Mouse (Mus musculus) hindbrain, embryonic 16.5 days (tissue): ENCODE results near the gene Gm6309. TPM values are rescaled to one million over a fixed set of nuclear protein-coding genes. Genes with fewer than 3 reads are reported as not detected.
"Not testable (repeated sequence)": the region's sequence is repeated elsewhere in the genome, so short reads cannot be mapped to it uniquely, and the experiment has no call there.

Source experiments
- ATAC-seq: fragments of 200-750 bp; cut with Nextera tagmentation; 2 replicates; pipeline ENCODE4 v1.8.0; 2017; ENCODE audit warnings: moderate TSS enrichment, moderate library complexity
- H3K27ac ChIP-seq: fragments of 300-500 bp; sonication (generic); 2 replicates; pipeline ENCODE4 v1.5.1; 2014; ENCODE audit warnings: low read depth, mild to moderate bottlenecking, control low read depth, low read length, moderate library complexity
- H3K27me3 ChIP-seq: fragments of 300-500 bp; sonication (generic); replicated peaks from 2 replicates; pipeline ENCODE4 v1.6.1; 2014; ENCODE audit warnings: low read length; ENCODE audit not compliant: control insufficient read depth, insufficient read depth
- H3K36me3 ChIP-seq: fragments of 300-500 bp; sonication (generic); 2 replicates; pipeline ENCODE4 v1.6.1; 2014; ENCODE audit warnings: mild to moderate bottlenecking, low read length, moderate library complexity, mixed read lengths; ENCODE audit not compliant: control insufficient read depth, insufficient read depth
- H3K4me1 ChIP-seq: fragments of 300-500 bp; sonication (generic); 2 replicates; pipeline ENCODE4 v1.6.1; 2014; ENCODE audit warnings: low read depth, low read length; ENCODE audit not compliant: control insufficient read depth, insufficient read depth
- H3K4me2 ChIP-seq: fragments of 300-500 bp; sonication (generic); 2 replicates; pipeline ENCODE4 v1.6.1; 2014; ENCODE audit warnings: mild to moderate bottlenecking, low read length, control low read depth, moderate library complexity
- H3K4me3 ChIP-seq: fragments of 300-500 bp; sonication (generic); 2 replicates; pipeline ENCODE4 v1.5.1; 2014; ENCODE audit warnings: mild to moderate bottlenecking, low read length, control low read depth, moderate library complexity
- H3K9ac ChIP-seq: fragments of 300-500 bp; sonication (generic); 2 replicates; pipeline ENCODE4 v1.6.1; 2014; ENCODE audit warnings: low read depth, mild to moderate bottlenecking, control low read depth, low read length, moderate library complexity
- H3K9me3 ChIP-seq: fragments of 300-500 bp; sonication (generic); 2 replicates; pipeline ENCODE4 v1.6.1; 2014; ENCODE audit warnings: mild to moderate bottlenecking, low read length, moderate library complexity; ENCODE audit not compliant: control insufficient read depth
- WGBS: fragments of 180-500 bp; shearing (Covaris S2); extraction: QIAGEN DNeasy Blood & Tissue Kit; methylation state at CpG from one replicate; pipeline ENCODE4 v1.1.7; 2014; 5-methylcytosine and 5-hydroxymethylcytosine counted together
- polyA plus RNA-seq: library from polyadenylated mRNA; unstranded; fragments of >200 nt; fragmentation: Nextera tagmentation; extraction: Ambion mirVana; gene quantifications from 2 replicates; pipeline ENCODE4 v1.2.1, GENCODE M21; 2015

Gm6309 gene
- polyA plus RNA-seq, 1 experiment from 2014 or later, result not detected

DNA sequence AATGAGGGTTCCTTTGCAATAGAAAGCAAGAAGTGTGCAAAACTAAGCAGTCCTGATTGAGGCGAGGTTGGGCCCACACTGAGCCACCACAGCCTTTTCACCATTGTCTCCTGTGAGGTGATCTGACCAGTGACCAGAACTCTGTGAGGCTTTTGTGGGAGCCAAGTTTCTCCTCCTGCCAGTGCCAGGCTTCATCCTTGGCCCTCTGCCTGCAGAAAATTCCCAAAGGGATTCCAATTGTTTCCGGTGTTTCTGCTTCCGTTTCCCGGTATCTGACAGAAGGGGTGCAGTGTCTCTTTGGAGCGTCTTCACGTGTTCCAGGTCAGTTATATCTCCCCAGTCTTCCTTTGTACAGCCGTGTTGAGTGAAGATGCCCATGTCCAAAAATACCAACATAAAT is 18.2 kb upstream of the Gm6309 start:
- no peaks in the 10 kb centered on the region for H3K27me3 ChIP-seq
- no peaks in the 10 kb centered on the region for H3K36me3 ChIP-seq
- 86% methylated on average over 7 of the region's 7 CpGs for WGBS
- no peak overlapping the region for H3K4me2 ChIP-seq
- no peak for ATAC-seq
- H3K4me1 ChIP-seq, result no peaks in the 10 kb centered on the region
- H3K4me3 ChIP-seq, result no peak overlapping the region
- no peaks in the 10 kb centered on the region for H3K9me3 ChIP-seq
- no peak overlapping the region for H3K9ac ChIP-seq
- H3K27ac ChIP-seq, result no peak overlapping the region

- no peak for ATAC-seq
- Histone ChIP-seq H3K27ac (no peak overlapping the region), H3K9ac (no peak overlapping the region), H3K4me3 (no peak overlapping the region), H3K36me3 (no peaks in the 10 kb centered on the region), H3K4me2 (no peak overlapping the region), H3K9me3 (no peaks in the 10 kb centered on the region), H3K27me3 (no peaks in the 10 kb centered on the region), H3K4me1 (no peaks in the 10 kb centered on the region)
- WGBS, result 84% methylated on average over 1 of the region's 1 CpGs
Measured at GRCm38 (mm10) chr5:146188144-146188543, 17.6 kb upstream of the Gm6309 start.

- H3K4me3 ChIP-seq, H3K4me2 ChIP-seq, H3K36me3 ChIP-seq, H3K4me1 ChIP-seq, H3K9me3 ChIP-seq, H3K27ac ChIP-seq, ATAC-seq, H3K27me3 ChIP-seq, H3K9ac ChIP-seq: not testable (repeated sequence)
- WGBS, result 39% methylated on average over 5 of the region's 5 CpGs
Measured at GRCm38 (mm10) chr5:146187441-146187840, 16.9 kb upstream of the Gm6309 start.

DNA sequence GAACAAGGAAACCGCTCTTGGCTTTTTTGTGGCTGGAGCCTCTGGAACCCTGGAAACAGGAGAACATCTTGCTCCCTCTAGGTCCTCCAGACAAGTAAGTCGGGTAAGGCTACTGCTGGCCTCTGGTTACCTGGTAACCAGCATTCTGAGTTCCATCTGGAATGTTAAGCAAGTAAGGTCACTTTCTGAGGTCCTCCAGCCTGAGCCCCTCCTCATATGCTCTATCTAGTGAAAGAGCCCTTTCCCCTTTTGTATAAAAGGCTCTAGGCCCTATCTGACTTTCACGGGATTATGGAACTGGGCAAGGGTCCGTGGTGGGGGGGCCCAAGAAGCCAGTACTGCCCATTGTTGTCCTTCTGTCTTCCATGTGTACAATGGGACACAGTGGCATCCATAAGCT is 14.7 kb upstream of the Gm6309 start, which contains the start of gene 1700001J03Rik:
TSS of gene 1700001J03Rik (minus strand) at position 101 of the 400 bp plus-strand sequence.
- not testable (repeated sequence) for H3K27me3 ChIP-seq, H3K9ac ChIP-seq, ATAC-seq, H3K4me3 ChIP-seq, H3K4me2 ChIP-seq, H3K36me3 ChIP-seq, H3K9me3 ChIP-seq, H3K27ac ChIP-seq, H3K4me1 ChIP-seq
- WGBS, result 84% methylated on average over 4 of the region's 4 CpGs

DNA sequence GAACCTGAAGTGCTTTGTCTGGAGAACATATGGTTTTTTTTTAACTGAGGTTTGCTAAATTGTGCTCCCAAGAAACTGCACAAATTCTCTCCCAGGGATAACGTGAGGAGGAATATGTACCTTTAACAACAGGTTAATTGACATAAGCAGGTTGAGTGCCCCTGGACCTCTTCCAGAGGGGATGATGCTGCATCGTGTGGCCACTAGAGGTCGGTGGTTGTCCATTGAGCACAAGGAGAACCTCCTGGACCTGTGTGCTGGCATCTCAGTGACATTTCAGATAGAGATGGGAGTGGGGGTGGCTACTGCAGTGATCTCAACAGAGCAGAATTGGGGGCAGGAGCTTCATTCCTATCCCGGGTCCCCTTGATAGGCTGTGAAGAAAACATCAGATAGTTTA is 2.2 kb upstream of the Gm6309 start:
- H3K36me3 ChIP-seq, H3K9ac ChIP-seq, ATAC-seq, H3K4me2 ChIP-seq, H3K27ac ChIP-seq, H3K4me3 ChIP-seq, H3K9me3 ChIP-seq, H3K27me3 ChIP-seq, H3K4me1 ChIP-seq: not testable (repeated sequence)
- WGBS, result 63% methylated on average over 4 of the region's 4 CpGs

DNA sequence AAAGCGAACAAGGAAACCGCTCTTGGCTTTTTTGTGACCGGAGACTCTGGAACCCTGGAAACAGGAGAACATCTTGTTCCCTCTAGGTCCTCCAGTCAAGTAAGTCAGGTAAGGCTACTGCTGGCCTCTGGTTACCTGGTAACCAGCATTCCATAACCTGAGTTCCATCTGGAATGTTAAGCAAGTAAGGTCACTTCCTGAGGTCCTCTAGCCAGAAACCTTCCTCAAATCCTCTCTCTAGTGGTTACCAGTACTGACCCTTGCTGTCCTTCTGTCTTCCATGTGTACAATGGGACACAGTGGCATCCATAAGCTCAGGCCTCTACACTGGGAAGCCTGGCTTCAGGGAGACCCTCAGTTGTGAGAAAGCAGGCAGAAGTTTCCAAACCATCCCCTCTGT is 10.1 kb downstream of the Gm6309 start, which contains the start of gene Gm5565:
TSS of gene Gm5565 (minus strand) at position 101 of the 400 bp plus-strand sequence.
- H3K9me3 ChIP-seq, H3K27me3 ChIP-seq, H3K4me3 ChIP-seq, H3K27ac ChIP-seq, H3K4me2 ChIP-seq, H3K36me3 ChIP-seq, H3K4me1 ChIP-seq, ATAC-seq, H3K9ac ChIP-seq: not testable (repeated sequence)
- 95% methylated on average over 3 of the region's 3 CpGs for WGBS

- not testable (repeated sequence) for H3K27ac ChIP-seq, H3K4me3 ChIP-seq, H3K4me1 ChIP-seq, H3K4me2 ChIP-seq, ATAC-seq, H3K9me3 ChIP-seq, H3K27me3 ChIP-seq, H3K36me3 ChIP-seq, H3K9ac ChIP-seq
- 90% methylated on average over 4 of the region's 4 CpGs for WGBS
Measured at GRCm38 (mm10) chr5:146158326-146158725, 12.2 kb downstream of the Gm6309 start.

GRCm38 (mm10) chr5:146150454-146150853 is 20.1 kb downstream of the Gm6309 start:
- Histone ChIP-seq H3K9me3 (peaks cover 7% of the 10 kb centered on the region; the same call in 1 of the 2 replicates), H3K4me3 (no peak overlapping the region), H3K4me2 (no peak overlapping the region), H3K4me1 (no peaks in the 10 kb centered on the region), H3K36me3 (no peaks in the 10 kb centered on the region), H3K27ac (no peak overlapping the region), H3K9ac (no peak overlapping the region), H3K27me3 (no peaks in the 10 kb centered on the region)
- WGBS, result 82% methylated on average over 3 of the region's 3 CpGs
- no peak for ATAC-seq

- Histone ChIP-seq H3K9ac (no peak overlapping the region), H3K27me3 (no peaks in the 10 kb centered on the region), H3K9me3 (peaks cover 7% of the 10 kb centered on the region; the same call in 1 of the 2 replicates), H3K4me3 (no peak overlapping the region), H3K36me3 (no peaks in the 10 kb centered on the region), H3K4me1 (no peaks in the 10 kb centered on the region), H3K4me2 (no peak overlapping the region), H3K27ac (no peak overlapping the region)
- no peak for ATAC-seq
- 45% methylated on average over 2 of the region's 2 CpGs for WGBS
Measured at GRCm38 (mm10) chr5:146147903-146148302, 22.6 kb downstream of the Gm6309 start.
